Comparison of ENCODE assay signal across 23 mouse cellular contexts in genomic region chr17:45924595-45924994, GRCm38 (mm10).
"Had no signal": no experiment of that assay in that cellular context is flagged by ENCODE, and none has a peak within 500 bp of the region (broad histone marks: within the 10 kb centered on the region; RNA-seq: fewer than 3 reads in every experiment).

No protein-coding gene starts in this region.

- H3K4me2 ChIP-seq: heart, embryonic 12.5 days; hindbrain, embryonic 13.5 days; hindbrain, embryonic 15.5 days; kidney, embryonic 15.5 days; limb, embryonic 12.5 days; liver, embryonic 13.5 days had no signal

- H3K27me3 ChIP-seq: heart, embryonic 12.5 days; hindbrain, embryonic 13.5 days; hindbrain, embryonic 15.5 days; limb, embryonic 12.5 days; liver, embryonic 13.5 days had no signal

- H3K36me3 ChIP-seq: heart, embryonic 12.5 days; hindbrain, embryonic 13.5 days; hindbrain, embryonic 15.5 days; kidney, embryonic 15.5 days; limb, embryonic 10.5 days; limb, embryonic 12.5 days; liver, embryonic 13.5 days had no signal

- H3K27ac ChIP-seq: heart, adult 2 months; hindbrain, embryonic 13.5 days; hindbrain, embryonic 15.5 days; hindbrain, postnatal 0 days; kidney, embryonic 15.5 days; kidney, postnatal 0 days; layer of hippocampus, adult 2 months; left cerebral cortex, adult 2 months; limb, embryonic 10.5 days; limb, embryonic 12.5 days; liver, embryonic 13.5 days had no signal

- ATAC-seq: hindbrain, postnatal 0 days; intestine, embryonic 16.5 days had no signal

- H3K9ac ChIP-seq: heart, embryonic 12.5 days; hindbrain, embryonic 13.5 days; hindbrain, embryonic 15.5 days; kidney, embryonic 15.5 days; limb, embryonic 12.5 days; liver, embryonic 13.5 days had no signal

- H3K9me3 ChIP-seq: heart, embryonic 12.5 days; hindbrain, embryonic 13.5 days; hindbrain, embryonic 15.5 days; kidney, embryonic 15.5 days; limb, embryonic 10.5 days; limb, embryonic 12.5 days; liver, embryonic 13.5 days had no signal

- H3K4me1 ChIP-seq: hindbrain, embryonic 15.5 days had no signal

- DNase-seq: gastrocnemius, postnatal 14 days; gastrocnemius, postnatal 36 days; heart, adult 11 months; heart, adult 2 months; heart, postnatal 10 days; kidney, adult 11 months; kidney, adult 2 months; kidney, adult 9 months; kidney, postnatal 14 days; kidney, postnatal 36 days; liver; liver, embryonic 13.5 days had no signal

- H3K4me3 ChIP-seq: heart, adult 2 months; heart, embryonic 12.5 days; hindbrain, embryonic 13.5 days; hindbrain, embryonic 15.5 days; kidney, embryonic 15.5 days; layer of hippocampus, adult 2 months; left cerebral cortex, adult 2 months; limb, embryonic 10.5 days; limb, embryonic 12.5 days; liver, embryonic 13.5 days had no signal
